Mouse (Mus musculus) T-helper 17 cell (primary cell): ENCODE data around the gene Rpl18.

Source experiments
- in situ Hi-C, 2 experiments: fragments of 300-600 bp; cut with MboI, MseI; formaldehyde crosslinking; loops; 1 replicate in 1 of 2; 2 replicates in 1 of 2; pipeline ENCODE4 v1.15.1; 2025; ENCODE audit warnings: high pct_unique_total_duplicates in 2 of 2

Rpl18 gene

DNA sequence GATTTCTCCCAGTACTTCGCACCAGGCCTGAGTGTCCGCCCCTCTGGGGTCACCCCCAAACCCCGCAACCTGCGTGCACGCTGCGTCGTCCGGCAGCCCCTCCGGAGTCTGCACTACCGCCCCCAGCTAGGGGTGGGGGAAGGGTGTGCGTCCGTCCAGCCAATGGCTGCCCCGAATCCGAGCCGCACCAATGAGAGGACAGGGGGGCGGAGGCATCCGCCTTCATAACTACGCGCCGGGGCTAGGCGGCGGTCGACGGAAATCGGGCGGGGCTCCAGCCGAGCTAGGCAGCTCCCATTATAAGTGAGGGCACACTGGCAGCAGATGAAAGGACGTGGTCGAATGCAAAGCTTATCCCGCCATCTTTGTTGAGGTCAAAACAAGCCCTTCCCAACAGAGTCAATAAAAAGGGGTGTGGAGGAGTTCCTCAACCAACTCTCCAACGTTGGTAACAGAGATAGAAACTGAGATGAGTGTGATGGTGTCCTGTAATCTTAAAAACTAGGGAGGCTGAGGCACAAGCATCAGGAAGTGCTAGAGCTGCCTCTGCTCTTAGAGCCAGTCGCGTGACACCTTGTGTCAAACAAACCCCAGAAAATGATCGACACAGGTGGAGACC, at the start of gene Rpl18:
Gene Rpl18 (plus strand): TSS at position 368 of the 619 bp plus-strand sequence.
- in situ Hi-C loops = no loop called here

DNA sequence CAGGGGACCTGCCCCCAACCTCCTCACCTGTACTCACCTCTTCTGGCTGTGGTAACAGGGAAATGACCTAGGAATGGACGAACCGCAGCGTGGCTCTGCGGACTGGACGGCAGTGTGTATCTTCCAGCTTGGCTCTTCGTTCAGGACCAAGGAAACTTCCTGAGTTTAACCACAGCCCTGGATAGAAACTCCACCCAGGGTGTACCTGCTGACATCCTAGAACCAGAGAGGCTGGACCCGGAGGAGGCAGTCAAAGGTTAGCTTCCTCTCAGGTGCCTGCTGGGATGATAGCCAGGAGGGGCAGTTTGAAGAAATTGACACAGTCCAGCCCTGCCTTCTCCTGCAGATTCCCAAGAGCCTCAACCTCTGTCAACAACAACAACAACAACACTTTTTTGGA, 49.1 kb upstream of the Rpl18 start, which contains the start of gene Fut2:
Gene Fut2 (minus strand): TSS at position 234 of the 400 bp plus-strand sequence.
- in situ Hi-C loops = no loop called here

DNA sequence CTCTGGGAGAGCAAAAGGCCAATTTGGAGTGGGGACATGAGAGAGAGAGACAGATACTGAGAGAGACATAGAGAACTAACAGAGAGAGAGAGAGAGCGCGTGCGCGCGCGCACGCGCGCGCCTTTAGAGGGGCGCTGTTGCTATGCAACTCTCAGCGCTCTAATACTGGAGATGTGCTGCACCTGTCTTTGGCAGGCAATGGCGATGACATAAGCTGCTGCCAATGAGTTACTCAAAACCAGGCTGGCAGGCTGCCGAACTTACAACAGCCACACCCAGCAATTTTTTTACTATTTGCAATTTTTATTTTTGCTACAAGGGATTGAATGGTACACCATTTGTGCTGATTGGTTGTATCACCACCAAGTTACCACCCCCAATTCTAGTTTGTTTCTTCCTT, 47.5 kb upstream of the Rpl18 start:
- in situ Hi-C loops = no loop called here

DNA sequence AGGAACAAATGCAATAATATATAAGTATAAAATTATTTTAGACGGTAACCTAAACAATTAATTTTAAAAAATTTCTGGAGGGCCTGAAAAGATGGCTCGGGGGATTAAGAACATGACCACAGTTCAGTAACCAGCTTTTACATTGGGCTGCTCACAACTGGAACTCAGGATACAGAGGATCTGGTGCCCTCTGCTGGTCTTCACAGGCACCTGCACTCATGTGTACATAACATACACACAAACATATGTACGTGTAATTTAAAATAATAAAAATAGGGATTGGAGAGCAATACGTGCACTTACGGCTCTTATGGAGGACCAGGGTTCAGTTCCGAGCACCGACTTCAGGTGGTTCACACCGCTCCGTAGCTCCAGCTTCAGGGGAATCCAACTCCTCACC, 46.3 kb upstream of the Rpl18 start:
- in situ Hi-C loops = no loop called here

DNA sequence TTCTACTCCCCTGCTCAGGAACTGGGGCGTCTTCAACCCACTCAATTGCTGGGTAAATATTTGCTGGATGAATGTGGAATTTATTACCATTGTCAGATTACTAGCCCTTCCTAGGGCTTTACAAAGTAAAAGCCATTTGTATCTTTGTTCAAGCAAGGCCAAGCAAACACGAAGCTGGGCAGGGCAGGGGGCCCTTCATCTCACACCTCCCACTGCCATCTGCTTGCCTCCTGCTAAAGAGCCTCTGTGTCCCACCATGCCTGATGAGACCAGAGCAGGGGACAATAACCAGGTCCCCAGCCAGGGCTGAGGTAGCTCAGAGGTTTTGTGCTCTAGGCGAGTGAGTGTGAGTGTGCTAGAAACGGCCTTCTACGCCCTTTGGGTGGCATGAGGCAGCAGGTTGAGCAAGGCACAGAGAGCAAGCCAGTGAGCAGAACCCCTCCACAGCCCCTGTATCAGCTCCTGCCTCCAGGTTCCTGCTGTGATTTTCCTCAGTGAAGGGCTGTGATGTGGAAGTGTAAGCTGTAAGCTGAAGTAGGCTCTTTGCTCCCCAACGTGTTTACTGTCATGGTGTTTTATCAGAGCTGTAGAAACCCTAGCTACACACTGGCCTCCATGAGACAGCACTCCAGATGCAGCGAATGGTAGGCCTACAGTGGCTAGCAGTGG, 37.5 kb upstream of the Rpl18 start:
- in situ Hi-C loops = no loop called here

DNA sequence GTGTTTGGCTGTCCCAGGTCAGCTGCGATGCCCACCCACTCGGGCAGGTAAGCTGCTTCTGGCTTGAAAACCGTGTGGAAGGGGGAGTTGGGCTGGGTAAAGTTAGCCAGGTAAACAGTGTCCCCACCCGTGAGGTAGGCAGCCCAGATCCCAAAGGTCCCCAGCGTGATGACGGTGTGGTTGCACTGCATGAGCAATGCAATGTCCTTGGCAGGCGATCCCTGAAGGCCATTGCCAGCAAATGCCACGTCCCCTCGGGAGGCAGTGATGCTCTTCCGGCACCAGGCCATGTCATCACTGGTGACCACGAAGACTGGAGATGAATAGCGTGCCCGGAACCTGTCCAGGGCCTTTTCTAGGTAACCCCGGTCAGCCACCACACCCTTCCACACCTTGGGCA, 36.7 kb upstream of the Rpl18 start:
- in situ Hi-C loops = no loop called here

DNA sequence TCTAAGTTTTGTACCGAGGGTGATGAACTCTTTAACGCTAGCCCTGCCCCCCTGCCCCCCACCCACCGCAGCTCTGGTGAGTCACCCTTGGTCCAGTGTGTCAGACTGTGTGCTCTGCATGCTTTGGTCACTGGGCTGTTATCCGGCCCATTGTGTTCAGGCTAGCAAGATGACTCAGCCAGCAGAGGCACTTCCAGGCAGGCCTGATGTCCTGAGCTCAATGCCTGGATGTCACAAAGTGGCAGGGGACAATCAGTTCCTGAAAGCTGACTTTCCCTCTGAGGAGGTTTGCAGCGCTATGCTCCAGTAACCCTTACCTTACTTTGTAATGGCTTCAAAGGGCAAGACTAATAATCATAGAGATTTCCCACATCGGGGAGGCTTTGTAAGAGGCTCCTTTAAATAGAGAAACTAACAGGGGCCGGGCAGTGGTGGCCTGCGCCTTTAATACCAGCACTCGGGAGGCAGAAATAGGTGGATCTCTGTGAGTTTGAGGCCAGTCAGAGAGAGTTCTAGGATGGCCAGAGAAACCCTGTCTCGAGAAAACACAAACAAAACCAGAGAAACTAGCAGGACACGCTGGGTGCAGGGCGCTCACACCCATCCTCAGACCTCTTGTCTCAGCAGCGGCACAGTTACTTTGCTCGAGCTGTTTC, 35.2 kb upstream of the Rpl18 start:
- in situ Hi-C loops = no loop called here

DNA sequence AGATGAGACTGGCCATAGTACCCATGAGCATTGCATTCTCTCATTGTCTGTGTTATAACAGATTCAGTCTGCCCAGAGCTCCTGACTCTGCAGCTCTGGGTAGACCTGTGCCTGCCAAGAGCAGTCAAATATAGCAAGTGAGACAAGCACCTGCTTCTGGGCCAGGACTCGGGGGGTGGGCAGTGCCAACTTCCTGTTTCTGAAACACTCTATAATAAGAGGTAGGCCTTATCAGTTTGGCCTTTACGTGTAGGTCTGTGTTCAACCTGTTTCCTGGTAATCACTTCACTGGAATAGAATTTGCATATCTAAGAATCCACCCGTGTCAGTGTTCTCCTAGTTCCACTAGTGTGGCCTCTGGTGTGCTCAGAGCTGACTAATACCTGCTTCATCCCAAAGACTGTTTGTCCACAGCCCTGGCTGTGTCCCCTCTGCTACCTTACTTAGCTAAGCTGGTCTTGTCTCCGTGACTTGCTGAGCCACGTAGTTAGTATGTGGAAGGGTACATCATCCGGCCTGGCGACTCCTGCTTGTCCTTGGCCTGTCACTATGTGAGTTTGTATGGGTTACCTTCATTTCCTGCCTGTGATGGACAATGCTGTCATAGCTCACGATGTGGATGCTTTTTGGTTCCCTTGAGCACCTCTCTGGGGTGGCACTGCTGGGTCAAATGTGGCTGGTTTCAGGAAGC, 34.1 kb upstream of the Rpl18 start:
- in situ Hi-C loops = no loop called here

DNA sequence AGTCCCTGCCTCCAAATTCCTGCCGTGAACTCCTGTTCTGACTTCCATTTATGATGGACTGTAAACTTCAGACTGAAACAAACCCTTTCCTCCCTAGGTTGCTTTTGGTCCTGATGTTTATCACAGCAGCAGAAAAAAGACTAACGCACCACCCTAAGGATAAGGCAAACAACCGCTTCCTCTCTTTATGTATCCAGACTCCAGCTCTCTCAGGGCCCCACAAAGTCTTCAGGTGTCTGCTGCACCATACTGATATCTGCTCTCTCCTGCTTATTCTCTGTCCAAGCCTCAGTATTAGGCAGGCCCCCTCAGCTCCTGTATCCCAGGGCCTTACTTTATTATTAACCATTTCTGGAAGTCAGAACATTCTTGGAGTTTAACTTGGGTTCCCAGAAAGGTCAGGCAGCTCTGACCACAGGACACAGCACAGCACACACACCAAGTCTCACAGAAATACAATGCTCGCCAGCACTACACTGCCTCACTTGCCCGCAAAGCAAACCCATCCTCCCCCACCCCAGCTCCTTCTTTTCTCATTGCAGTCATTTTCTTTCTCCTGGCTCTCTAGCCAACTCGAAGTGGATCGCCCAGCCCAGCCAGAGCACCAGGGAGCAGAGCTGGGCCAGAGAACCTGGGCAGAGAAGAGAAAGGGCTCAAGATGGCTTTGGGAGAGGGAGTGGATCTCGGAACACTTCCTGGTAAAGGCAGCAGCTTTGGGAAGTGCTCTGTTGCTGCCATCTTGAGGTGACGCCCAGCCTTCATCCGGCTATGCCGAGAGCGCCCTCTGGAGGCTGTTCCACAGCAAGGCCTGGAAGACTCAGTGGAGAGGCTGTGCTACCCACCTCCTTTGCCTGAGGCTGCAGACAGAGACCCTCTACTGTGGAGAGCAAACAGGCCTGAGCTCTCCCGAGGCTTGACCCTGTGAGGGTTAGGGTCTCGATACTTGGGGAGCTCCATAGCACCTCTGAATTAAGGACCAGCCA, 32.8 kb upstream of the Rpl18 start:
- in situ Hi-C loops = no loop called here

DNA sequence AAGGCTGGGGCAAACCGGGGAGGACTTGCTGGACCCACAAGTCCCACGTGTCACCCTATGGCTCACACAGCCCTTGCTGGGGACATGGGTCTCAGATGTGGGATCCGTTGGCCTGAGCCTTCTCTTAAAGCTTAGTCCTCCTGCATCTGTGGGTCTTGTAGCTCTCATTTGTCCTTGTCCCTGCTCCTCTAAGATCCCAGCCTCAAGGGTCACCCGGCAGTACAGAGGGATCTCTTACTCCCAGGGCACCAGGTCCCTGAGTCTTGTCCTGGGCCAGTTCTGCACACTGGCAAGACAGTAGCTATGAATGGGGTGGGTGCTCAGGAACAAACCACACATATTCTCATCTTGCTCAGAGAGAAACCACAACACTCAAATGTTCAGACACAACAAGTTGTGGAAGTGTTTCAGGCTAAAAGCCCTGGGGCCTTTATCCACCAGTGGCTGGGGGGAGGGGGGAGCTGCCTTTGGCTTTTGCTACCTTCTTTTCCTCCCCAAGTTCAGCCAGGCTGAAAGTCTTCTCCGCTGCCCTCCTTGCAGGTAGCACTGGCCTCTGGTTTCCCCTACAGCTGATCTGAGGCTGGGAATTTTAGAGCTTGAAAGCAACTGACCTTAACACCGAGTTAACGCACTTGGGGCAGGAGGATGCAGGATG, 31.7 kb upstream of the Rpl18 start, which contains the start of gene Ntn5:
Gene Ntn5 (plus strand): TSS at position 627 of the 655 bp plus-strand sequence.
- in situ Hi-C loops = no loop called here

DNA sequence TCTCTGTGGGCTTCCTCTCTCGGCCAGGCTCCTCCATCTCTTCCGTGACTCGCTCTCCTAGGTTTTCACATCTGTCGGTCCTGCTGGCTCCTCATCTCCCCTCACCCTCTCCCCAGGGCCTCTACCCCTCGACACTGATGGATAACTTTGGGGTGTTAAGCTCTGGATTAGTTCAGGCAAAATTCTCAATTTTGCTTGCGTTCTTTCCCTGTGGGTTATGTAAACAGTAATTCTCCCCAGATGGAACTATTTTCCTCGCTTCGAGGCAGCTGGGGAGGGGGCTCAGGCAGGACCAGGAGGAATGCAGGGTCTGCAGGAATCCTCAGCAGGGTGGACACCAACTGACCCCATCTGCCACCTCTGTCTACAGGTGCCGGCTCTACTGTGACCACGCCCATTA, 29.4 kb upstream of the Rpl18 start:
- in situ Hi-C loops = no loop called here

DNA sequence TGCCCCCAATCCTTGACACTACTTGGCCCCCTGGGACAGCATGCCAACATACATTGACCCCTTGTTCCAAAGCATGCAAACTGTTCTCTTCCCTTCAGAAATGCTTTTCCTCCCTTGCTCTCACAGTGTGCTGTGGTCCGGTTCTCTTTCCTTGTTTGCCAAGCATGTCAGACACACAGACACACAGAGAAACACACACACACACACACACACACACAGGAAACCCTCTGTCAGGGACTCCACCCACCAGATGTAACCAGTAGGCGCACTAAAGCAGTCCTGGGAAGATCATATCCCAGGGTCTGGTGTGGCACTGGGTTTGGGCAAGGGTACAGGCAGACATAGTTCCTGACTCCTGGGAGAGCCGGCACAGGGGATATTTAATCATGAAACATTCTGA, 28.4 kb upstream of the Rpl18 start:
- in situ Hi-C loops = no loop called here

DNA sequence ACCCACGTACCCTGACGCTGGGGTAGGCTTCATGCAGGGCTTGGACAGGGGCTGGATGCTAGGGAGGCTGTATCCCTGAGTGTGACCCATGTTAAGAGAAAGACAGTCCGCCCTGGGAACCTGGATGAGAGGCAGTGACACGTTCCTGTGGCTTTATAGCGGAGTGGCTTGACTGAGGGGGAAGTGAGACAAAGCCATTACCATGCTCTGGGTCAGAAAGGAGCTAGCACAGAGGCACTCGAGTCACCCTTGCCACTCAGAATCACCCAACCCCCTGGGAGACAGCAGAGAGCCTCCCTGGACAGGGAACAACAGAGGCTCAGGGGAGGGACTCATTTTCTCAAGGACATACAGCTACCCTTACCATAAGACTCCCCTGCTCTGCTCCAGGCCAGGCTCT, 26.2 kb upstream of the Rpl18 start:
- in situ Hi-C loops = no loop called here

DNA sequence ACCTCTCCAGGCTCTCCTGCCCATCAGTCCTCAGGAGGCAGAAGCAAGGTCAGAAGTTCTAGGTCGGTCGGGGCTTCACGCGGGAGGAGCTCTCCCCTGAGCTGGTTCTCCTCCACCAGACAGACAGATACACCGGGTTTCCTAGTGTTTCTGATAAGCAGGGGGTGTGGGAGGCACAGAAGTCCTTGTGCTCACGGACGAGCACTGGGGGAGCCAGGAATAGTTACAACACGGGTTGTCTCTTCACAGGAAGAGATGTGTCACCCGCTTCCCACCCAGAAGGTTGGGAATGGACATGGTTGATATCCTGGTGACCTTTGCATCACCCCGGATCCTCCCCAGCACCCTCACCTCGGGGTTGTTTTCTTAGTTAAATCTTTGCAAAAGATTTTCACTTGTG, 25.5 kb upstream of the Rpl18 start:
- in situ Hi-C loops = no loop called here

DNA sequence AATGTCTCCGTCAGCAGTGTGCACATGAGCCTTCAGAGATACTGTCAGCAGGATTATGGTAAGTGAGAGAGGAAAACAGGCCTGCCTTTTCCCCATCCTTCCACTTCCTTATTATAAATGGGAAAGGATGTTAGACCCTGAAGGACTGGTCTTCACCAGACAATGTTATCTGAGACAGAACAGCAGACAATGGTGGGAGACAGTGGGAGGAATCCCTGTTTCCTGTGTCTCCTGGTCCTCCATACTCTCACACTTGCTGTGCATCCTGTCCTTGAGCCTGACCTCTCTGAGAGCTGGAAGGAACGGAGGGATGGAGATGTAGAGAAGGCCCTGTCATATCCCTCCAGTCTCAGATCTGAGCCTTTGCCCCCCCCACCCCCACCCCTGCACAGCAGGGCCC, 22.9 kb upstream of the Rpl18 start:
- in situ Hi-C loops = no loop called here

DNA sequence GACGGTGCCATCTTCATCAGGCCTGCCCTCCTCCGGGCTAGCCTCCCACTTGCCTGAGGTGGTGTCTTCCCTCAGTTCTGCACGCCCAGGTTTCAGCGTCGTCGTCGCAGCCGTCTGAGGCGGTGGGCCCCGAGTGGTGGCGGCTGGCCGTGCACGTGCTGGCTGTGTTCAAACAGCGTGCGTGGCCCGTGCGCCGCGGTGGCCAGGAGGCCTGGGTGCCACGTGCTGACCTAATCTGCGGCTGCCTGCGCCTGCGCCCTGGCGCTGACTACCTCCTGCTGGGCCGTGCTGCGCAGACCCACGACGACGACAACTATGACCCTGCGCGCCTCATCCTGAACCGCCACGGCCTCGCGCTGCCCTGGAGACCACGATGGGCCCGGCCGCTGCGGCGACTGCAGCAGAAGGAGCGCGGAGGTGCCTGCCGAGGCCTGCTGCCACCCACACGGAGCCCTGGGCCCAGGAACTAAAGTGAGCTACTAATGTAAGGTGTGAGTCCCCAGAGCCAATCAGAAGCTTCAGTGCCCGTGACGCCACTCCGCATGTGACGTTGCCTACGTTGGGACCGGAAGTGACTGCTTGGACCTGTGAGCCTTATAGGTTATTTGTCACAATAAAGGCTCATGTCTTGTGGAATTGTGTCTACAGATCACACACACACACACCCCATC, 21.2 kb upstream of the Rpl18 start, which contains the start of gene Sec1:
Gene Sec1 (minus strand): TSS at position 482 of the 671 bp plus-strand sequence.
- in situ Hi-C loops = no loop called here

DNA sequence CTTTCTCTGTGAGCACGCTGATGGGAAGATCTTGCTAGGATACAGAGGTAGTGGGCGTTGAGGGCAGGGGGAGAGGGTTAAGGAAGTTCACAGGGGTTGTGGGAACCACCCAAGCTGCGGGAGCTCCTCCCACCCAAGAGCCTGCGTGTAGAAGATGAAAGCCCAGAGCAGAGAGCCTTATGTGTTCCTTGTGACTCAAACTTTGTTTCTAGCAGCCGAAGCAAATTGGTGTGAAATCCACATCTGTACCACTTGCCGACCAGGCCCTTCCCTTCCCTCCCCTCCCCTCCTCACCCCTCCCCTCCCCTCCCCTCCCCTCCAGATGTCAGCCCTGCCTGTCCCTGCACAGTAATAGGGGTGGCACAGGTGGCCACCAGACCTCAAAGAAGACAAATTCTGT, 20.2 kb upstream of the Rpl18 start:
- in situ Hi-C loops = no loop called here

DNA sequence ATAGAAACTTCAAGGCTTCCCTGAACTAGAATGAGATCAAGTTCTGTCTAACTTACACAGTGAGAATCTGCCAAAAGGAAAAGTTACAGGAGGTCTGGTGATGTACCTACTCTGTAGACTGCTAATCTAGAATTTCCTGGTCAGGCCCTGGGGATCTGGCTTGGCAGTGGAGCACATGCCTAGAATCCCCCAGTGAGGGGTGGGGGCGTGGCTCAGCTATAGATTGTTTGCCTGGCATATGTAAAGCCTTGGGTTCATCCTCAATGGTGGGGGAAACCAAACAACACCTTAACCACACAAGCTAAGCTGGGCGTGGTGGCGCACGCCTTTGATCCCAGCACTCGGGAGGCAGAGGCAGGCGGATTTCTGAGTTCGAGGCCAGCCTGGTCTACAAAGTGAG, 17.4 kb upstream of the Rpl18 start:
- in situ Hi-C loops = no loop called here

DNA sequence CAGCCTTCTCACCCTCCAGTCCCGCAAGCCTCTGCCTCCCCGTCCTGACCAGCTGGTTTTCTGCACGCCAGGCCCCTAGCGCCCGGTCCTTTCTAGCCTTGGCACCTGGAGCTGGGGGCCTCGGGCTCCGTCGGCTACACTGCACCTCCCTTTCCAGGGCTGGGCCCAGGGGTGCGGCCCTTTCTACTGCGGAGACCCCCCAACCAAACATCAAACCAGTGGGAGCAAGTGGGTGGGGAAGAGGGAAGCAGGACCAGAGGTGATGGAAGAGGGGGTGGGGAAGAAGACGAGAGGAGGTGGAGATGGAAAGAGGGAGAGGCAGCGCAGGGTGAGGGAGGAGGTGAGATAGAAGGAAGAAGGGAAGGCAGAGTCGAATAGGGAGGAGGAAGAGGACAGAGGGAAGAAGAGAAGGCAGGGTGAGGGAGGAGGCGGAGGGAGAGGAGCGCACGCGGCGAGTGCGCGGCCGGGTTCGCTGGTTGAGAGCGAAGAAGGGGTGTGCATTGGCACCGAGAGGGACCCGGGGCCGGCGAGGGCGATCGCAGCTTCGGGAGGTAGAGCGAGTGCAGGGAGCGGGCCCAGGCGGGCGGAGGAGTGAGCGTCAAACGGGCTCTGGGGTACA, 15.6 kb upstream of the Rpl18 start, which contains the start of gene Car11:
Gene Car11 (plus strand): TSS at position 321 of the 619 bp plus-strand sequence.
- in situ Hi-C loops = no loop called here
